Mouse (Mus musculus) small intestine, adult 2 months (tissue): Measurements from ENCODE around the gene Asic2.

Experiments
- CTCF ChIP-seq: fragments of 200-500 bp; IDR thresholded peaks from 2 replicates; pipeline ENCODE4 v1.5.1; 2012; ENCODE audit warnings: low read depth, mild to moderate bottlenecking, control low read depth, inconsistent platforms, low read length, moderate library complexity, mixed read lengths; ENCODE audit not compliant: insufficient replicate concordance, insufficient read length; ENCODE audit errors: extremely low read depth
- POLR2A ChIP-seq: fragments of 200-500 bp; IDR thresholded peaks from 2 replicates; pipeline ENCODE4 v1.6.1; 2012; ENCODE audit warnings: low read depth, mild to moderate bottlenecking, control low read depth, inconsistent platforms, low read length, moderate library complexity

GRCm38 (mm10) chr11:80886365-80886764, 1081.9 kb downstream of the Asic2 start:
- TF ChIP-seq CTCF (no peak), POLR2A (no peak)
